Mouse (Mus musculus): ENCODE measurements around the gene Bbip1.
"Not testable (repeated sequence)": the region's sequence is repeated elsewhere in the genome, so short reads cannot be mapped to it uniquely, and the experiment has no call there.

DNA sequence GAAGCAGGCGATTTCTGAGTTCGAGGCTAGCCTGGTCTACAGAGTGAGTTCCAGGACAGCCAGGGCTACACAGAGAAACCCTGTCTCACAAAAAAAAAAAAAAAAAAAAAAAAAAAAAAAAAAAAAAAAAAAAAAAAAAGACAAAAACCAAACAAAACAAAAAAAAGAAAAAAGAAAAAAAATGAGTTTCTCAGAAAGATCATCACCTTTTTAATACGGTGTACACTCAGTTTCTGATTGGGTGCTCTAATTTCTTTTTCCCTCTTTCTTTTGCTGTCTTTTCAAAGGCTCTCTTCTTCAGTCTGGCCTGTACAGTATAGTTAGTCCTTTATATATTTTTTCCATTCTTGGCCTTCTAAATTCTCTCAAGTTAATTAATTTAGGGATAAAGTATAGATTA, 19.9 kb upstream of the Bbip1 start:
- TF ChIP-seq EP300 (IDR thresholded peaks at IDR 0.05; ENCODE audit: low read length); CTCF (conservative IDR thresholded peaks at IDR 0.05 in 1 of 2, IDR thresholded peaks at IDR 0.05 in 1 of 2; ENCODE audit: low read depth in 2 of 2, low read length in 2 of 2); GABPA (IDR thresholded peaks at IDR 0.05; ENCODE audit: insufficient replicate concordance, low read depth, low read length); BHLHE40 (IDR thresholded peaks at IDR 0.05; ENCODE audit: low read depth, low read length); POLR2A (IDR thresholded peaks at IDR 0.05; ENCODE audit: low read depth, low read length); UBTF (IDR thresholded peaks at IDR 0.05; ENCODE audit: low read depth, low read length); POLR2AphosphoS2 (IDR thresholded peaks at IDR 0.05; ENCODE audit: low read depth, low read length); MAX (IDR thresholded peaks at IDR 0.05; ENCODE audit: low read length); MYC (IDR thresholded peaks at IDR 0.05; ENCODE audit: low read depth, low read length); USF2 (conservative IDR thresholded peaks at IDR 0.05; ENCODE audit: low read depth, low read length); RAD21 (IDR thresholded peaks at IDR 0.05; ENCODE audit: low read depth, low read length); HCFC1 (IDR thresholded peaks at IDR 0.05; ENCODE audit: low read depth, low read length); NRF1 (IDR thresholded peaks at IDR 0.05; ENCODE audit: low read depth, low read length); SMC3 (IDR thresholded peaks at IDR 0.05; ENCODE audit: low read depth, low read length): not testable (repeated sequence)

Data from CH12.LX (cell line).